Mouse (Mus musculus): ENCODE results near the gene Ogdhl.
A peak's percentile ranks its signal among the peaks of the same experiment; 100 is the strongest.
"Not testable (repeated sequence)": the region's sequence is repeated elsewhere in the genome, so short reads cannot be mapped to it uniquely, and the experiment has no call there.

The Ogdhl gene

GRCm38 (mm10) chr14:32321732-32322685, at the start of gene Ogdhl:
Ogdhl (plus strand) TSS chr14:32322019.
- DNase-seq (ENCODE audit: low spot score in 2 of 2), result peak; percentile 15 to 30

- DNase-seq (ENCODE audit: low spot score in 2 of 2), result no peak
Measured at GRCm38 (mm10) chr14:32301622-32302021, 20.2 kb upstream of the Ogdhl start.

- DNase-seq (ENCODE audit: low spot score in 2 of 2), result no peak
Measured at GRCm38 (mm10) chr14:32302423-32302822, 19.4 kb upstream of the Ogdhl start.

- DNase-seq (ENCODE audit: low spot score in 2 of 2), result no peak
Measured at GRCm38 (mm10) chr14:32304921-32305320, 16.9 kb upstream of the Ogdhl start.

GRCm38 (mm10) chr14:32309876-32310275, 11.9 kb upstream of the Ogdhl start:
- peak in 1 of 2 experiments; percentile 31 for DNase-seq (ENCODE audit: low spot score in 2 of 2)

- no peak for DNase-seq (ENCODE audit: low spot score in 2 of 2)
Measured at GRCm38 (mm10) chr14:32311381-32312035, 10.3 kb upstream of the Ogdhl start.

GRCm38 (mm10) chr14:32317822-32318221, 4.0 kb upstream of the Ogdhl start:
- no peak for DNase-seq (ENCODE audit: low spot score in 2 of 2)

- no peak for DNase-seq (ENCODE audit: low spot score in 2 of 2)
Measured at GRCm38 (mm10) chr14:32323221-32323620, 1.4 kb downstream of the Ogdhl start.

GRCm38 (mm10) chr14:32327366-32327765, 5.5 kb downstream of the Ogdhl start:
- DNase-seq (ENCODE audit: low spot score in 2 of 2), result no peak

GRCm38 (mm10) chr14:32332515-32333445, 11.0 kb downstream of the Ogdhl start:
- DNase-seq (ENCODE audit: low spot score in 2 of 2), result no peak

- DNase-seq (ENCODE audit: low spot score in 2 of 2), result no peak
Measured at GRCm38 (mm10) chr14:32336021-32336420, 14.2 kb downstream of the Ogdhl start.

- no peak for DNase-seq (ENCODE audit: low spot score in 2 of 2)
Measured at GRCm38 (mm10) chr14:32336547-32336946, 14.7 kb downstream of the Ogdhl start.

- DNase-seq (ENCODE audit: low spot score in 2 of 2), result no peak
Measured at GRCm38 (mm10) chr14:32341823-32342222, 20.0 kb downstream of the Ogdhl start.

GRCm38 (mm10) chr14:32344176-32344575, 22.4 kb downstream of the Ogdhl start:
- no peak for DNase-seq (ENCODE audit: low spot score in 2 of 2)

GRCm38 (mm10) chr14:32344694-32345093, 22.9 kb downstream of the Ogdhl start:
- no peak for DNase-seq (ENCODE audit: low spot score in 2 of 2)

- no peak for DNase-seq (ENCODE audit: low spot score in 2 of 2)
Measured at GRCm38 (mm10) chr14:32347307-32347706, 25.5 kb downstream of the Ogdhl start.

- not testable (repeated sequence) for DNase-seq (ENCODE audit: low spot score in 2 of 2)
Measured at GRCm38 (mm10) chr14:32351181-32351920, 29.5 kb downstream of the Ogdhl start.

GRCm38 (mm10) chr14:32364359-32364758, 42.5 kb downstream of the Ogdhl start:
- no peak for DNase-seq (ENCODE audit: low spot score in 2 of 2)

GRCm38 (mm10) chr14:32369756-32370155, 47.9 kb downstream of the Ogdhl start:
- no peak for DNase-seq (ENCODE audit: low spot score in 2 of 2)

- no peak for DNase-seq (ENCODE audit: low spot score in 2 of 2)
Measured at GRCm38 (mm10) chr14:32372510-32372909, 50.7 kb downstream of the Ogdhl start.

All from urinary bladder, adult 18-20 months (tissue).